Mouse (Mus musculus) midbrain, embryonic 16.5 days (tissue): ENCODE results near the gene Fam49a. TPM values are rescaled to one million over a fixed set of nuclear protein-coding genes. Genes with fewer than 3 reads are reported as not detected.

Source experiments
- ATAC-seq: fragments of 200-750 bp; cut with Nextera tagmentation; 2 replicates; pipeline ENCODE4 v1.8.0; 2017; ENCODE audit warnings: moderate TSS enrichment
- H3K27ac ChIP-seq: fragments of 300-500 bp; sonication (generic); 2 replicates; pipeline ENCODE4 v1.5.1; 2014; ENCODE audit warnings: mild to moderate bottlenecking, low read length, mixed read lengths
- H3K27me3 ChIP-seq: fragments of 300-500 bp; sonication (generic); 2 replicates; pipeline ENCODE4 v1.6.1; 2014; ENCODE audit warnings: low read depth, low read length, mixed read lengths; ENCODE audit not compliant: control insufficient read depth, insufficient read depth
- H3K36me3 ChIP-seq: fragments of 300-500 bp; sonication (generic); 2 replicates; pipeline ENCODE4 v1.6.1; 2014; ENCODE audit warnings: mild to moderate bottlenecking, low read length, moderate library complexity, mixed read lengths; ENCODE audit not compliant: control insufficient read depth, insufficient read depth
- H3K4me1 ChIP-seq: fragments of 300-500 bp; sonication (generic); 2 replicates; pipeline ENCODE4 v1.6.1; 2014; ENCODE audit warnings: mild to moderate bottlenecking, low read length, mixed read lengths; ENCODE audit not compliant: control insufficient read depth, insufficient read depth
- H3K4me2 ChIP-seq: fragments of 300-500 bp; sonication (generic); 2 replicates; pipeline ENCODE4 v1.6.1; 2014; ENCODE audit warnings: mild to moderate bottlenecking, low read length, mixed read lengths
- H3K4me3 ChIP-seq: fragments of 300-500 bp; sonication (generic); 2 replicates; pipeline ENCODE4 v1.5.1; 2014; ENCODE audit warnings: low read depth, mild to moderate bottlenecking, low read length, moderate library complexity, mixed read lengths
- H3K9ac ChIP-seq: fragments of 300-500 bp; sonication (generic); 2 replicates; pipeline ENCODE4 v1.6.1; 2014; ENCODE audit warnings: low read depth, low read length, mixed read lengths
- H3K9me3 ChIP-seq: fragments of 300-500 bp; sonication (generic); replicated peaks from 2 replicates; pipeline ENCODE4 v1.6.1; 2014; ENCODE audit warnings: mild to moderate bottlenecking, low read length, mixed read lengths; ENCODE audit not compliant: control insufficient read depth, poor library complexity, severe bottlenecking
- WGBS: fragments of 180-500 bp; shearing (Covaris S2); extraction: QIAGEN DNeasy Blood & Tissue Kit; methylation state at CpG from one replicate; pipeline ENCODE4 v1.1.7; 2014; 5-methylcytosine and 5-hydroxymethylcytosine counted together
- polyA plus RNA-seq: library from polyadenylated mRNA; unstranded; fragments of >200 nt; fragmentation: Nextera tagmentation; extraction: Ambion mirVana; gene quantifications from 2 replicates; pipeline ENCODE4 v1.2.1, GENCODE M21; 2015

Fam49a gene
- polyA plus RNA-seq, 1 experiment from 2014 or later = 72.1 TPM

GRCm38 (mm10) chr12:12351816-12352552, 90.0 kb downstream of the Fam49a start:
- Histone ChIP-seq H3K4me1 (no peaks in the 10 kb centered on the region), H3K27ac (no peak overlapping the region), H3K27me3 (no peaks in the 10 kb centered on the region), H3K9me3 (no peaks in the 10 kb centered on the region), H3K4me2 (no peak overlapping the region), H3K36me3 (no peaks in the 10 kb centered on the region), H3K9ac (no peak overlapping the region), H3K4me3 (no peak overlapping the region)
- WGBS = 71% methylated on average over 11 of the region's 11 CpGs
- ATAC-seq = no peak

- no peak overlapping the region for H3K27ac ChIP-seq
Measured at GRCm38 (mm10) chr12:12354115-12354653, 92.2 kb downstream of the Fam49a start.

GRCm38 (mm10) chr12:12356048-12356447, 94.1 kb downstream of the Fam49a start:
- no peak overlapping the region for H3K4me3 ChIP-seq
- no peaks in the 10 kb centered on the region for H3K9me3 ChIP-seq
- peaks cover 2% of the 10 kb centered on the region; the same call in 1 of the 2 replicates for H3K36me3 ChIP-seq
- no peak overlapping the region for H3K27ac ChIP-seq
- H3K9ac ChIP-seq = no peak overlapping the region
- no peaks in the 10 kb centered on the region for H3K27me3 ChIP-seq
- ATAC-seq = peak; percentile 48; the same call in 1 of the 2 replicates
- H3K4me1 ChIP-seq = no peaks in the 10 kb centered on the region
- 64% methylated on average over 9 of the region's 9 CpGs for WGBS
- no peak overlapping the region for H3K4me2 ChIP-seq

More at GRCm38 (mm10) chr12:12354115-12354653, 92.2 kb downstream of the Fam49a start:
- WGBS = 84% methylated on average over 10 of the region's 10 CpGs
- Histone ChIP-seq H3K9me3 (no peaks in the 10 kb centered on the region), H3K9ac (no peak overlapping the region), H3K4me2 (no peak overlapping the region), H3K4me3 (no peak overlapping the region), H3K4me1 (no peaks in the 10 kb centered on the region), H3K36me3 (peaks cover 2% of the 10 kb centered on the region; the same call in 1 of the 2 replicates), H3K27me3 (no peaks in the 10 kb centered on the region)
- ATAC-seq = no peak

GRCm38 (mm10) chr12:12356463-12356862, 94.5 kb downstream of the Fam49a start:
- no peaks in the 10 kb centered on the region for H3K27me3 ChIP-seq
- H3K36me3 ChIP-seq = peaks cover 2% of the 10 kb centered on the region; the same call in 1 of the 2 replicates
- no peak overlapping the region for H3K9ac ChIP-seq
- no peak for ATAC-seq
- no peak overlapping the region for H3K4me3 ChIP-seq
- H3K27ac ChIP-seq = no peak overlapping the region
- no peak overlapping the region for H3K4me2 ChIP-seq
- H3K9me3 ChIP-seq = no peaks in the 10 kb centered on the region
- no peaks in the 10 kb centered on the region for H3K4me1 ChIP-seq
- WGBS = 62% methylated on average over 1 of the region's 1 CpGs

GRCm38 (mm10) chr12:12356946-12357345, 95.0 kb downstream of the Fam49a start:
- no peaks in the 10 kb centered on the region for H3K27me3 ChIP-seq
- no peaks in the 10 kb centered on the region for H3K9me3 ChIP-seq
- peaks cover 4% of the 10 kb centered on the region; the same call in 1 of the 2 replicates for H3K36me3 ChIP-seq
- H3K4me3 ChIP-seq = no peak overlapping the region
- H3K9ac ChIP-seq = no peak overlapping the region
- no peak overlapping the region for H3K27ac ChIP-seq
- ATAC-seq = no peak
- no peaks in the 10 kb centered on the region for H3K4me1 ChIP-seq
- H3K4me2 ChIP-seq = no peak overlapping the region
- 90% methylated on average over 5 of the region's 5 CpGs for WGBS

- Histone ChIP-seq H3K36me3 (peaks cover 13% of the 10 kb centered on the region), H3K9me3 (no peaks in the 10 kb centered on the region), H3K9ac (no peak overlapping the region), H3K4me3 (no peak overlapping the region), H3K27me3 (no peaks in the 10 kb centered on the region), H3K4me1 (no peaks in the 10 kb centered on the region), H3K4me2 (no peak overlapping the region), H3K27ac (no peak overlapping the region)
- ATAC-seq = no peak
- WGBS = 97% methylated on average over 5 of the region's 5 CpGs
Measured at GRCm38 (mm10) chr12:12359923-12360322, 98.0 kb downstream of the Fam49a start.

GRCm38 (mm10) chr12:12362371-12362770, 100.4 kb downstream of the Fam49a start:
- Histone ChIP-seq H3K27me3 (no peaks in the 10 kb centered on the region), H3K27ac (no peak overlapping the region), H3K9ac (no peak overlapping the region), H3K4me1 (no peaks in the 10 kb centered on the region), H3K4me3 (no peak overlapping the region), H3K9me3 (no peaks in the 10 kb centered on the region), H3K36me3 (peaks cover 16% of the 10 kb centered on the region), H3K4me2 (no peak overlapping the region)
- 88% methylated on average over 10 of the region's 10 CpGs for WGBS
- no peak for ATAC-seq

GRCm38 (mm10) chr12:12364201-12364600, 102.3 kb downstream of the Fam49a start:
- 56% methylated on average over 8 of the region's 8 CpGs for WGBS
- Histone ChIP-seq H3K36me3 (peaks cover 16% of the 10 kb centered on the region), H3K27me3 (no peaks in the 10 kb centered on the region), H3K4me2 (no peak overlapping the region), H3K4me1 (no peaks in the 10 kb centered on the region), H3K9me3 (no peaks in the 10 kb centered on the region), H3K9ac (no peak overlapping the region), H3K27ac (no peak overlapping the region), H3K4me3 (no peak overlapping the region)
- ATAC-seq = no peak; the same call in 1 of the 2 replicates

- no peak overlapping the region for H3K9ac ChIP-seq
- H3K4me1 ChIP-seq = no peaks in the 10 kb centered on the region
- H3K36me3 ChIP-seq = peaks cover 10% of the 10 kb centered on the region
- 89% methylated on average over 5 of the region's 5 CpGs for WGBS
- H3K27ac ChIP-seq = no peak overlapping the region
- no peaks in the 10 kb centered on the region for H3K27me3 ChIP-seq
- H3K4me2 ChIP-seq = no peak overlapping the region
- no peak overlapping the region for H3K4me3 ChIP-seq
- no peaks in the 10 kb centered on the region for H3K9me3 ChIP-seq
- no peak for ATAC-seq
Measured at GRCm38 (mm10) chr12:12367423-12367822, 105.5 kb downstream of the Fam49a start.
